Mouse (Mus musculus): ENCODE results near the gene 1110017D15Rik. TPM values are rescaled to one million over a fixed set of nuclear protein-coding genes. Genes with fewer than 3 reads are reported as not detected.

Gene 1110017D15Rik
- polyA plus RNA-seq, 1 experiment from 2014 or later, result 0.21 TPM

GRCm38 (mm10) chr4:41534866-41535265, 17.7 kb upstream of the 1110017D15Rik start:
- ATAC-seq (peak; percentile 94), DNase-seq (ENCODE audit: low read depth, low spot score) (peak; percentile 61)
- in situ Hi-C loops (cut with MboI; ENCODE audit: low pct_unique_long_range_greater_than_20kb), result no loop called here
- TF ChIP-seq CTCF (IDR thresholded peaks at IDR 0.05), result no peak
- ChIA-PET POLR2A (no interaction called here), CTCF (interaction anchor here (1.1 to 1.5 kb wide), 2 partner anchors 18 to 81 kb away, joined by 3 to 5 read pairs; no protein-coding TSS in a partner anchor)
- no peaks in the 10 kb centered on the region for H3K27me3 ChIP-seq

GRCm38 (mm10) chr4:41532420-41532819, 15.3 kb upstream of the 1110017D15Rik start:
- no peak for ATAC-seq
- CTCF ChIA-PET, result no interaction called here
- no peak for DNase-seq (ENCODE audit: low read depth, low spot score)
- in situ Hi-C loops (cut with MboI; ENCODE audit: low pct_unique_long_range_greater_than_20kb), result no loop called here
- no peak for TF ChIP-seq CTCF (IDR thresholded peaks at IDR 0.05)
- POLR2A ChIA-PET, result no interaction called here
- H3K27me3 ChIP-seq, result no peaks in the 10 kb centered on the region

DNA sequence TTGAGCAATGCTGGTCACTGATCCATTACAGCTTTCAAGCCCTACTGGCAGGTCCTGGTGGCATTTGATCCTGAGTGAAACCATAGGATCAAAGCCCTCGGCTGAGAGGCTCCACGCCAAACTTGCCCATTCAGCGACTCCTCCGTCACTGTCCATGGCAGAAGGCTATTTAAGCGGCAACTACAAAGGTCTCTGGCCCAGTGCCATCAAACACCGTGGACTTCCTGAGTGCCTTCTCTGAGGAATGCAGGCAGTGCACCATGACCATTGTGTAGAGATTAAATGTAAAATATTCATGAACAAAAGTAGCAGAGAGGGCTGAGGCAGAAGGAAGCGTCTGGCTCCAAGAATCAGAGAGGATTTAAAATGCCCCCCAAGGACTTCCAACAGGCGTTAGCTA, 10.9 kb upstream of the 1110017D15Rik start:
- no peak for TF ChIP-seq CTCF (IDR thresholded peaks at IDR 0.05)
- CTCF ChIA-PET, result interaction anchor here (1.1 to 2.7 kb wide), 2 partner anchors 59 to 180 kb away, joined by 3 to 10 read pairs; no protein-coding TSS in a partner anchor
- ATAC-seq (peak; percentile 81), DNase-seq (ENCODE audit: low read depth, low spot score) (peak; percentile 84)
- POLR2A ChIA-PET, result no interaction called here
- in situ Hi-C loops (cut with MboI; ENCODE audit: low pct_unique_long_range_greater_than_20kb), result loop anchor here (5.0 kb wide), 1 partner anchor 84 kb away; no protein-coding TSS in a partner anchor
- H3K27me3 ChIP-seq, result no peaks in the 10 kb centered on the region

GRCm38 (mm10) chr4:41527076-41527475, 9.9 kb upstream of the 1110017D15Rik start:
- DNase-seq (ENCODE audit: low read depth, low spot score), result no peak
- in situ Hi-C loops (cut with MboI; ENCODE audit: low pct_unique_long_range_greater_than_20kb), result loop anchor here (5.0 kb wide), 1 partner anchor 85 kb away; no protein-coding TSS in a partner anchor
- ChIA-PET CTCF (interaction anchor here (1.1 to 2.7 kb wide), 2 partner anchors 59 to 181 kb away, joined by 3 to 10 read pairs; no protein-coding TSS in a partner anchor), POLR2A (no interaction called here)
- no peak for TF ChIP-seq CTCF (IDR thresholded peaks at IDR 0.05)
- H3K27me3 ChIP-seq, result no peaks in the 10 kb centered on the region
- ATAC-seq, result no peak

DNA sequence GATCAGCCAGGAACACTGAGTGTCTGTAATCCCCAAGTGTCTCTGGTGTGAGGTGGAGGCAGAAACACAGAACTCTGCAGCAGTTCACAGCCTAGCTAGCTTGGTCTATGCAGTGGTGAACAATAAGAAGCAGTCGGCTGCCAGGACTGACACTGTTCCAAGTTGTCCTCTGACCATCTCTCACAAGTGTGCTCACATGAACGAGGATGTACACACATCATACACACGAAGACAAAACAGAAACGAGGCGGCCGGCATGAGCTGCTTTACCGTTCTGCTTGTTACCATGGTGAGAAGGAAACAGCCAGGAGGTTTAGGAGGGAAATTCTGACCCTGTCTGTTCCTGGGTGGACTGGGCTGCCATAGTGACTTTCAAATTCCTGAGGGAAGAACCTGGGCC, 9.4 kb upstream of the 1110017D15Rik start:
- ChIA-PET CTCF (interaction anchor here (2.7 kb wide), 1 partner anchor 58 kb away, joined by 10 read pairs; no protein-coding TSS in a partner anchor), POLR2A (no interaction called here)
- TF ChIP-seq CTCF (IDR thresholded peaks at IDR 0.05), result no peak
- in situ Hi-C loops (cut with MboI; ENCODE audit: low pct_unique_long_range_greater_than_20kb), result loop anchor here (5.0 kb wide), 1 partner anchor 86 kb away; no protein-coding TSS in a partner anchor
- ATAC-seq (no peak), DNase-seq (ENCODE audit: low read depth, low spot score) (no peak)
- H3K27me3 ChIP-seq, result no peaks in the 10 kb centered on the region

GRCm38 (mm10) chr4:41524829-41525228, 7.7 kb upstream of the 1110017D15Rik start:
- POLR2A ChIA-PET, result no interaction called here
- no peak for TF ChIP-seq CTCF (IDR thresholded peaks at IDR 0.05)
- in situ Hi-C loops (cut with MboI; ENCODE audit: low pct_unique_long_range_greater_than_20kb), result loop anchor here (5.0 kb wide), 1 partner anchor 87 kb away; no protein-coding TSS in a partner anchor

GRCm38 (mm10) chr4:41523839-41524238, 6.7 kb upstream of the 1110017D15Rik start:
- no peak for TF ChIP-seq CTCF (IDR thresholded peaks at IDR 0.05)
- H3K27me3 ChIP-seq, result no peaks in the 10 kb centered on the region
- ATAC-seq, result no peak
- no peak for DNase-seq (ENCODE audit: low read depth, low spot score)
- CTCF ChIA-PET, result interaction anchor here (0.8 to 2.6 kb wide), 15 partner anchors 13 to 213 kb away, joined by 3 to 12 read pairs (median 5); partner anchors contain the start of genes Kif24 and Nudt2
- POLR2A ChIA-PET, result no interaction called here
- in situ Hi-C loops (cut with MboI; ENCODE audit: low pct_unique_long_range_greater_than_20kb), result no loop called here

More at GRCm38 (mm10) chr4:41524829-41525228, 7.7 kb upstream of the 1110017D15Rik start:
- ATAC-seq, result no peak
- no peaks in the 10 kb centered on the region for H3K27me3 ChIP-seq
- CTCF ChIA-PET, result interaction anchor here (1.0 to 1.5 kb wide), 2 partner anchors 56 to 128 kb away, joined by 3 to 5 read pairs; no protein-coding TSS in a partner anchor
- DNase-seq (ENCODE audit: low read depth, low spot score), result no peak

DNA sequence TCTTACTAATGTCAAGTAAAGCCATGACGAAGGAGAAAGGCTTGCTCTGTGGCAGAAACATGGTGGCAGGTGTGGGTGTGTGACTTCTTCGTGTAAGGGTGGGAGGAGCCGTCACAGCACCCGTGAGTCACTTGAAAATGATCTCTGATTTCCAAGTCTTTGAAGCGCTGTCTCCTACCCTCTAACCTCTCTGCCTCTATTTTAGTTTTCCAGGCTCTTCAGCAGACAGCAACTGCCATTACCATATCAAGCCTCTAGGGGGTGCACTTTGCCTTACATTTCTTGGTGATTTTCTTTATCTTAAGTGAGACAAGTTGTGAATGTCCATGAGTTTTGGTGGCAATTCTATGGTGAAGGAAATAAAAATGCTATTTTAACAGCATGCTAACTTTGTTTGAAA, 5.7 kb upstream of the 1110017D15Rik start:
- DNase-seq (ENCODE audit: low read depth, low spot score) (no peak), ATAC-seq (no peak)
- TF ChIP-seq CTCF (IDR thresholded peaks at IDR 0.05), result no peak
- H3K27me3 ChIP-seq, result no peaks in the 10 kb centered on the region
- in situ Hi-C loops (cut with MboI; ENCODE audit: low pct_unique_long_range_greater_than_20kb), result no loop called here
- POLR2A ChIA-PET, result interaction anchor here (1.5 kb wide), 1 partner anchor 53 kb away, joined by 5 read pairs; no protein-coding TSS in a partner anchor
- CTCF ChIA-PET, result interaction anchor here (0.7 to 2.6 kb wide), 25 partner anchors 9 to 214 kb away, joined by 3 to 12 read pairs (median 4); partner anchors contain the start of genes AI464131, Kif24 and Nudt2

- TF ChIP-seq CTCF (IDR thresholded peaks at IDR 0.05), result no peak
- peak; percentile 60 for DNase-seq (ENCODE audit: low read depth, low spot score)
- H3K27me3 ChIP-seq, result no peaks in the 10 kb centered on the region
- ChIA-PET CTCF (interaction anchor here (0.7 to 2.6 kb wide), 20 partner anchors 9 to 215 kb away, joined by 3 to 12 read pairs (median 4); partner anchors contain the start of gene AI464131), POLR2A (interaction anchor here (1.5 kb wide), 1 partner anchor 53 kb away, joined by 5 read pairs; no protein-coding TSS in a partner anchor)
- in situ Hi-C loops (cut with MboI; ENCODE audit: low pct_unique_long_range_greater_than_20kb), result no loop called here
- peak; percentile 63 for ATAC-seq
Observed at GRCm38 (mm10) chr4:41522136-41522535, 5.0 kb upstream of the 1110017D15Rik start.

DNA sequence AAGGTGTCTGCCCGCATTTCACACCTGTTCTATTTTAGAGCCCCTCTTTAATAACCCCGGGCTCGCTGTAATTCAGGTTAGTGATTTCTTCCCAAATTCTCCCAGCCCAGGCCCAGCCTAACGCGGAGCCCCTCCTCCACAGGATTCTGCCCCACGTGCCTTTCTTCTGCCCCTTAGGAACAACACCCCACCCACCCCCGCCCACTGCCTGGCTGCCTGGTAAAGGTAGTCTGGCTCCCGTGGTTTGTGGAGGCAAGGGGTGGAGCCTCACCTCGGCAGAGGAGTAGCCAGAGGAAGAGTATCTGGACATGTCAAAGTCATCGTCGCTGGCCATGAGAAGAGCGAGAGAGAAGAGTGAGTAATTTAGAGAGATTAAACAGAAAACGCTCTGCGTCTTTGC, 3.5 kb upstream of the 1110017D15Rik start:
- CTCF ChIA-PET, result no interaction called here
- no peak for TF ChIP-seq CTCF (IDR thresholded peaks at IDR 0.05)
- in situ Hi-C loops (cut with MboI; ENCODE audit: low pct_unique_long_range_greater_than_20kb), result no loop called here
- no peak for ATAC-seq
- no peaks in the 10 kb centered on the region for H3K27me3 ChIP-seq
- POLR2A ChIA-PET, result no interaction called here
- DNase-seq (ENCODE audit: low read depth, low spot score), result no peak

DNA sequence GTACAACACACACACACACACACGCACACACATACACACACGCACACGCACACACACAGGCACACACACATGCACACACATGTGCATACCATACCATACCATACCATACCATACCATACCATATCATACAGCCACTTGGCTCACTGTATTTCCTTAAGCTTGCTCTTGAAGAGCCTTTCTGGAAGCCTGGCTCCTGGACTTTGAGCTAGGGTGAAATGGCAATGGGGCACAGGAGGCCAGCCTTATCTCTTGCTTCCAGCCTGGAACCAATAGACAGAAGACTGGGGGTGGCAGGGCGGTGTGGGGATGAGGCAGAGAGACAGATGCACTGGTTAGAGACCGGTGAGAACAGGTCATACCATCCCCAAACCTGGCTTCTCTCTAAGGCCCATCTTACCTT, 2.1 kb upstream of the 1110017D15Rik start:
- ChIA-PET CTCF (no interaction called here), POLR2A (no interaction called here)
- no peak for TF ChIP-seq CTCF (IDR thresholded peaks at IDR 0.05)
- no peak for ATAC-seq
- in situ Hi-C loops (cut with MboI; ENCODE audit: low pct_unique_long_range_greater_than_20kb), result no loop called here
- H3K27me3 ChIP-seq, result no peaks in the 10 kb centered on the region
- DNase-seq (ENCODE audit: low read depth, low spot score), result no peak

Measured in Patski (cell line).